Mouse (Mus musculus) embryonic facial prominence, embryonic 12.5 days (tissue): Measurements from ENCODE around the gene Ralgps2. TPM values are rescaled to one million over a fixed set of nuclear protein-coding genes. Genes with fewer than 3 reads are reported as not detected.

Experiments
- ATAC-seq: fragments of 200-750 bp; cut with Nextera tagmentation; 2 replicates; pipeline ENCODE4 v1.8.0; 2017; ENCODE audit not compliant: insufficient number of reproducible peaks, insufficient read depth, low FRiP score, low TSS enrichment
- H3K27ac ChIP-seq: fragments of 300-500 bp; sonication (generic); 2 replicates; pipeline ENCODE4 v1.5.1; 2016; ENCODE audit warnings: mild to moderate bottlenecking
- H3K27me3 ChIP-seq: fragments of 300-500 bp; sonication (generic); 2 replicates; pipeline ENCODE4 v1.6.1; 2016; ENCODE audit warnings: mild to moderate bottlenecking, moderate library complexity
- H3K36me3 ChIP-seq: fragments of 300-500 bp; sonication (generic); 2 replicates; pipeline ENCODE4 v1.6.1; 2016; ENCODE audit warnings: mild to moderate bottlenecking
- H3K4me1 ChIP-seq: fragments of 300-500 bp; sonication (generic); 2 replicates; pipeline ENCODE4 v1.6.1; 2016
- H3K4me2 ChIP-seq: fragments of 300-500 bp; sonication (generic); replicated peaks from 2 replicates; pipeline ENCODE4 v1.6.1; 2016; ENCODE audit warnings: mild to moderate bottlenecking, moderate library complexity
- H3K4me3 ChIP-seq: fragments of 300-500 bp; sonication (generic); 2 replicates; pipeline ENCODE4 v1.5.1; 2016; ENCODE audit warnings: mild to moderate bottlenecking
- H3K9ac ChIP-seq: fragments of 300-500 bp; sonication (generic); 2 replicates; pipeline ENCODE4 v1.6.1; 2016; ENCODE audit warnings: mild to moderate bottlenecking, moderate library complexity
- H3K9me3 ChIP-seq: fragments of 300-500 bp; sonication (generic); 2 replicates; pipeline ENCODE4 v1.6.1; 2016; ENCODE audit warnings: mild to moderate bottlenecking, moderate library complexity
- WGBS: fragments of 180-500 bp; shearing (Covaris S2); methylation state at CpG from one replicate; pipeline ENCODE4 v1.1.7; 2016; 5-methylcytosine and 5-hydroxymethylcytosine counted together
- polyA plus RNA-seq: library from polyadenylated mRNA; unstranded; fragments of >200 nt; fragmentation: Nextera tagmentation; extraction: Ambion mirVana; gene quantifications from 2 replicates; pipeline ENCODE4 v1.2.1, GENCODE M21; 2016

Ralgps2 gene
- polyA plus RNA-seq, 1 experiment from 2014 or later, result 101 TPM

- WGBS, result 35% methylated on average over 6 of the region's 6 CpGs
- Histone ChIP-seq H3K27ac (peak overlapping the region; percentile 93), H3K36me3 (no peaks in the 10 kb centered on the region), H3K9ac (no peak overlapping the region), H3K4me2 (no peak overlapping the region), H3K4me1 (peaks cover 38% of the 10 kb centered on the region), H3K27me3 (no peaks in the 10 kb centered on the region), H3K9me3 (no peaks in the 10 kb centered on the region), H3K4me3 (no peak overlapping the region)
- no peak for ATAC-seq
These were observed 160.4 kb downstream of the Ralgps2 start for GRCm38 (mm10) chr1:156778977-156779376.

GRCm38 (mm10) chr1:156777896-156778295 lies 161.5 kb downstream of the Ralgps2 start:
- Histone ChIP-seq H3K4me1 (peaks cover 37% of the 10 kb centered on the region), H3K4me2 (no peak overlapping the region), H3K4me3 (no peak overlapping the region), H3K9me3 (no peaks in the 10 kb centered on the region), H3K27ac (no peak overlapping the region), H3K27me3 (no peaks in the 10 kb centered on the region), H3K36me3 (no peaks in the 10 kb centered on the region), H3K9ac (no peak overlapping the region)
- no peak for ATAC-seq
- WGBS, result 76% methylated on average over 4 of the region's 4 CpGs

- no peak overlapping the region for H3K4me3 ChIP-seq
- no peak for ATAC-seq
- peaks cover 19% of the 10 kb centered on the region for H3K4me1 ChIP-seq
- H3K9me3 ChIP-seq, result no peaks in the 10 kb centered on the region
- H3K4me2 ChIP-seq, result no peak overlapping the region
- no peaks in the 10 kb centered on the region for H3K36me3 ChIP-seq
- no peaks in the 10 kb centered on the region for H3K27me3 ChIP-seq
- WGBS, result 87% methylated on average over 7 of the region's 7 CpGs
- no peak overlapping the region for H3K27ac ChIP-seq
- H3K9ac ChIP-seq, result no peak overlapping the region
These were observed 163.4 kb downstream of the Ralgps2 start for GRCm38 (mm10) chr1:156775983-156776382.

- Histone ChIP-seq H3K9ac (no peak overlapping the region), H3K4me1 (peaks cover 13% of the 10 kb centered on the region), H3K9me3 (no peaks in the 10 kb centered on the region), H3K4me2 (no peak overlapping the region), H3K27me3 (no peaks in the 10 kb centered on the region), H3K27ac (no peak overlapping the region), H3K4me3 (no peak overlapping the region), H3K36me3 (no peaks in the 10 kb centered on the region)
- ATAC-seq, result no peak
- 87% methylated on average over 4 of the region's 4 CpGs for WGBS
These were observed 164.2 kb downstream of the Ralgps2 start for GRCm38 (mm10) chr1:156775190-156775589.

GRCm38 (mm10) chr1:156770845-156771244 lies 168.6 kb downstream of the Ralgps2 start:
- 95% methylated on average over 10 of the region's 10 CpGs for whole genome bisulfite sequencing

GRCm38 (mm10) chr1:156769621-156770297 lies 169.7 kb downstream of the Ralgps2 start:
- WGBS, result 73% methylated on average over 18 of the region's 18 CpGs
- no peaks in the 10 kb centered on the region for H3K36me3 ChIP-seq
- H3K4me2 ChIP-seq, result no peak overlapping the region
- no peaks in the 10 kb centered on the region for H3K27me3 ChIP-seq
- ATAC-seq, result no peak
- H3K4me1 ChIP-seq, result peaks cover 8% of the 10 kb centered on the region; the same call in 1 of the 2 replicates
- peak overlapping the region; percentile 63 for H3K27ac ChIP-seq
- H3K9me3 ChIP-seq, result 0 out of 2 replicates have a peak, but pooled peaks cover 9% of the 10 kb centered on the region
- no peak overlapping the region for H3K9ac ChIP-seq
- no peak overlapping the region for H3K4me3 ChIP-seq

More at GRCm38 (mm10) chr1:156770845-156771244, 168.6 kb downstream of the Ralgps2 start:
- H3K36me3 ChIP-seq, result no peaks in the 10 kb centered on the region
- H3K27ac ChIP-seq, result no peak overlapping the region
- H3K4me1 ChIP-seq, result peaks cover 8% of the 10 kb centered on the region; the same call in 1 of the 2 replicates
- H3K9ac ChIP-seq, result no peak overlapping the region
- H3K4me2 ChIP-seq, result no peak overlapping the region
- H3K9me3 ChIP-seq, result 0 out of 2 replicates have a peak, but pooled peaks cover 9% of the 10 kb centered on the region
- ATAC-seq, result no peak
- H3K27me3 ChIP-seq, result no peaks in the 10 kb centered on the region
- no peak overlapping the region for H3K4me3 ChIP-seq

GRCm38 (mm10) chr1:156769163-156769562 lies 170.3 kb downstream of the Ralgps2 start:
- Histone ChIP-seq H3K27me3 (no peaks in the 10 kb centered on the region), H3K4me2 (no peak overlapping the region), H3K27ac (peak overlapping the region; percentile 46; the same call in 1 of the 2 replicates), H3K9ac (no peak overlapping the region), H3K4me1 (peaks cover 8% of the 10 kb centered on the region; the same call in 1 of the 2 replicates), H3K36me3 (no peaks in the 10 kb centered on the region), H3K9me3 (0 out of 2 replicates have a peak, but pooled peaks cover 9% of the 10 kb centered on the region), H3K4me3 (no peak overlapping the region)
- no peak for ATAC-seq
- WGBS, result 62% methylated on average over 5 of the region's 5 CpGs

GRCm38 (mm10) chr1:156765311-156765710 lies 174.1 kb downstream of the Ralgps2 start:
- no peak for ATAC-seq
- H3K27ac ChIP-seq, result no peak overlapping the region
- no peaks in the 10 kb centered on the region for H3K27me3 ChIP-seq
- H3K36me3 ChIP-seq, result no peaks in the 10 kb centered on the region
- H3K4me3 ChIP-seq, result no peak overlapping the region
- no peak overlapping the region for H3K4me2 ChIP-seq
- 89% methylated on average over 3 of the region's 3 CpGs for WGBS
- H3K4me1 ChIP-seq, result peaks cover 31% of the 10 kb centered on the region
- H3K9ac ChIP-seq, result no peak overlapping the region
- 0 out of 2 replicates have a peak, but pooled peaks cover 9% of the 10 kb centered on the region for H3K9me3 ChIP-seq

- no peak for ATAC-seq
- H3K4me2 ChIP-seq, result no peak overlapping the region
- WGBS, result 72% methylated on average over 6 of the region's 6 CpGs
- peaks cover 30% of the 10 kb centered on the region for H3K4me1 ChIP-seq
- H3K9ac ChIP-seq, result no peak overlapping the region
- H3K36me3 ChIP-seq, result no peaks in the 10 kb centered on the region
- H3K4me3 ChIP-seq, result no peak overlapping the region
- 0 out of 2 replicates have a peak, but pooled peaks cover 9% of the 10 kb centered on the region for H3K9me3 ChIP-seq
- no peak overlapping the region for H3K27ac ChIP-seq
- H3K27me3 ChIP-seq, result no peaks in the 10 kb centered on the region
These were observed 174.8 kb downstream of the Ralgps2 start for GRCm38 (mm10) chr1:156764584-156764983.

- 0 out of 2 replicates have a peak, but pooled peaks cover 9% of the 10 kb centered on the region for H3K9me3 ChIP-seq
- H3K27ac ChIP-seq, result peak overlapping the region; percentile 78; the same call in 1 of the 2 replicates
- ATAC-seq, result no peak
- H3K4me3 ChIP-seq, result no peak overlapping the region
- no peak overlapping the region for H3K4me2 ChIP-seq
- H3K36me3 ChIP-seq, result no peaks in the 10 kb centered on the region
- no peaks in the 10 kb centered on the region for H3K27me3 ChIP-seq
- H3K9ac ChIP-seq, result no peak overlapping the region
- WGBS, result 91% methylated on average over 6 of the region's 6 CpGs
- peaks cover 27% of the 10 kb centered on the region for H3K4me1 ChIP-seq
These were observed 176.1 kb downstream of the Ralgps2 start for GRCm38 (mm10) chr1:156763280-156763679.

- no peaks in the 10 kb centered on the region for H3K27me3 ChIP-seq
- H3K36me3 ChIP-seq, result no peaks in the 10 kb centered on the region
- 0 out of 2 replicates have a peak overlapping the region, but pooled peaks have one; percentile 9 for H3K4me2 ChIP-seq
- H3K4me3 ChIP-seq, result no peak overlapping the region
- peak; percentile 71 for ATAC-seq
- no peak overlapping the region for H3K9ac ChIP-seq
- peaks cover 33% of the 10 kb centered on the region for H3K4me1 ChIP-seq
- H3K27ac ChIP-seq, result peak overlapping the region; percentile 96
- H3K9me3 ChIP-seq, result 0 out of 2 replicates have a peak, but pooled peaks cover 5% of the 10 kb centered on the region
- WGBS, result 38% methylated on average over 10 of the region's 10 CpGs
These were observed 178.0 kb downstream of the Ralgps2 start for GRCm38 (mm10) chr1:156761430-156761801.
